Mouse (Mus musculus) heart, adult 8-10 months (tissue): ENCODE data around the gene Faf1. TPM values are rescaled to one million over a fixed set of nuclear protein-coding genes. Genes with fewer than 3 reads are reported as not detected.
"Not testable (repeated sequence)": the region's sequence is repeated elsewhere in the genome, so short reads cannot be mapped to it uniquely, and the experiment has no call there.

ENCODE experiments used
- DNase-seq: peaks from one replicate; pipeline ENCODE4 v3.0.0; 2022; ENCODE audit warnings: low spot score
- total RNA-seq, 4 experiments: library from RNA; stranded (reverse); gene quantifications; 2 replicates each; pipeline ENCODE4 v1.2.4; 2022

Gene Faf1
- total RNA-seq, 4 experiments from 2014 or later = 35.9 to 44.0 (median 40.6) TPM

DNA sequence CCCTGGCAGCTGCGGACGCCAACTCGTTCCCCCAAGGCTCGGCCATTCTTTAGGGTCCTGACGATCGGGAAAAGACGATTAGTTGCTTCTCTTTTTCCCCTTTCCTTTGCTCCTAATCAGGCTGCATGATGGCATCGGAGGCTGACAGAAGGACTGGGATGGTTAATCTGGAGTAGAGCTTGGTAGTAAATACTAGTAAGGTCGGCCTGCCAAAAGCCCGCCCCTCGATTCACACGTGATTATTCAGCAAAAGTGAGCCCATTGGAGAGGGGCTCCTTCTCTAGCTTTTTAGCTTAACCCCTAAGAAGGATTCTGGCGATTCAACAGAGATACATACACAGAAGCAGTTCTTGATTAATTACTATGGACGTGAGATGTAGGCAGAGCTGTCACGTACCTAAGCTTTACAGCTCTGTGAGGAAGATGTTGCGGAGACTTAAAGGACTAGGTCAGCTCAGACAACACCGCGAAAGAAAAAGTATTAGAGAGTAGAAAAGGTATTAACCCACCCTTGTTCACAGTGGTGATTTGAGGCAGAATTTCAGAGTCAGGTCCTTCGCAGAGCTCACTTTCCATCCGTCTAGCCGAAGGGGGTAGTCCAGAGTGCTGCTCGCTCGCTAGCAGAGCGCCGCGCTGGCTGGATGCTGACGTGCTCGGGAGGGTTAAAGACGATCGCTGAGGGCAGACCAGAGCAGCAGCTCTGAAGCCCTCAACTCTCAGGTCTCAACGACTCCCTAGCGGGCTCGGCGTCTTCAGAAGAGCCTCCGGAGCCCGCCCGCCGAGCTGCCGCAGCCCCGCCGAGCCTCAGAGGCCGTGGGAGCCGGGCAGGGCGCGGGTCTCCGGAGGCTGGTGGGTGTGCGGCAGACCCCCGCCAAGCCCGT, 11.0 kb upstream of the Faf1 start:
- peak; percentile 85 for DNase-seq

DNA sequence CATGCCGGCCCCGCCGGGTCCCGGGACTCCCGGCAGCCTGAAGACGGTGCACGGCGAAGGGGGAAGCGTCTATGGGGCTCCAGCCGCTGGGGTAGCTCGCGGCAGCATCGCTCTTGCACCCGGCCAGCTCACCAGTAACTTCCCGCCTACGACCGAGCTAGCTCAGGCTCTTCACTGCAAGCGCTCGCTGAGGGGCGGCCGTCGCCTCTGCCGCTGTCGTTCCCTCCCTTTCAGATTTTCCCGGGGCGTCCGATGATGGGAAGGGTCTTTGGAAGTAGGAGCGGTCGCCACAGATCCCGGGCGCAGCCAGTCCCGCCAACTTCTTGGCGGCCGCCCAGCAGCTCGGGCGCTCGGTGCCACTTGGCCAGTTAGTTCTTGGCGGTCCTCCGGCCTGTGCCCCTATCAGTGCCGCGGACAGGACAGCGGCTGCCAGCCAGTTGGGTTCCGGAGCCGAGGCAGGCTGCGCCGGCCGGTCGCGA, 10.4 kb upstream of the Faf1 start:
- DNase-seq = peak; percentile 66

DNA sequence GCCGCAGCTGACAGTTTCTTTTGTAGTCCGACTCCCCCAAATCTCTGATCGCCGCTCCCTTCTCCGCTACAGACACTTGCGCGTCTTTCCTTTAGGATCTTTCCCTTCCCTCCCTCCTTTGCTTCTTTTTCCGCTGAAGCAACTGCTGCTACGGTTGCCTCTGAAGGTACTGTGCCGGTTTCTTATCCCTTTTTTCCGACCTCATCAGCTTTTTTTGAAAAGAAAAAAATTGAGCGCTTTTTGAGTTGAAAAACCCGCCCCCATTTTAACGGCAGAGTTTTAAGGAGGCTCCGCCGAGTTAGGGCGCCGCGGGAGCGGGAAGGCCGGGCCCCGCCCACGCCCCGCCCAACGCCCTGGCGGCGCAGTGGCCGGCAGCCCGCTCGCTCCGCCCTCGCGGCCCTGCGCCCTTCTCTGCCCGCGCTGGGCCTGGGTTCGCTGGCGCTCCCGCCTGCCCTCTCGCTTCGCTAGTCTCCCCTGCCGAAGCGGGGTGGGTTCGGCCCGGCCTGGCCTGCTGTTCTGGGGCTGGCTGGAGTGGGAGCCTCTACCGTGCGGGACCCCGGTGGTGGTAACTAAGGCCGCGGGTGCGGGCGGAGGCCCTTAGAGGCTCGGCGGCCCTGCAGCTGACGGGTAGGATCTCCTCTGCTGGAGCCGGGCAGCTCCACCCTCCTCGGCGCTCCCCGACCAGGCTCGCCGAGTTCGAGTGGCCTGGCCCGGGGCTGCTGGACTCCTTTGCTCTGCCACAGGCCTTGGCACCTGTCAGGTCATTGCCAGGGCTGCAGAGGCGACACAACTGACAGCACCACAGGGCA, 9.7 kb upstream of the Faf1 start, which contains the start of gene Cdkn2c:
Gene Cdkn2c, minus strand, starts transcription at position 729 of the 809 bp plus-strand sequence.
- DNase-seq = peak; percentile 87

DNA sequence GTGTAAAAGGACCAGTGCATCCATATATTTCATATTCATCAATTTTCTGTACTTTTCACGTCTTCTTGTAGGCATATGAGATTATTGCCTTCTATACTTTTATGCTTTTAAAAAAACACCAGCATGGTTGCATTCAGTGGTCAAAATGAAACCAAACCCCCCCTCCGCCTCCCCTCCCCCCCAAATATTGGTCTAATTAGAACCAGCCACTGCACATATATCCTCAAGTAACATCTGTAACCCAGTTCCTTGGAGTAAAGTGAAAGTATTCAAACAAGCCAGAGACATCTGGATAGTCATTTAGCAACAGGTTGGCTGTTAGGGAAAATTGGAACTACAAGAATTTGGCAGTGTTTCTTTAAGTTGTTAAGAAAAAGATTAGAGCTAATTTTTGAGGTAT, 8.9 kb upstream of the Faf1 start:
- DNase-seq = no peak

DNA sequence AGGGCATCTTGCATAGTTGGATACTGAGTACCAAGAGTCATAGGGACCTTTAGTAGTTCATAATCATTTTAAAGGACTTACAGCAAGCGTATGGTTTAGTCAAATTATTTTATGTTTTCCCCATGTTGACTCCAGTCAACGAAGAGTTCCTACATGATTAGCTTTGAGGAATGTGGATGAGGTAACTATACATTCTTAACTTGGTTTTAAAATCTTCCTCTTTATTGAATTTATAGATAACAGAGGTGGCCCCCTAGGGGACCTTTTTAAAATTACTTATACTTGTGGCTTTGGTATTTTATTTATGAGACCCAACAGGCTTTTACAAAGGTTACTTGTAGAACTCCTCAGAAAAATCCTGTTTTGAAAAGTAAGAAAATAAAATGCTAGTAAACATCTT, 6.2 kb upstream of the Faf1 start:
- DNase-seq = no peak

DNA sequence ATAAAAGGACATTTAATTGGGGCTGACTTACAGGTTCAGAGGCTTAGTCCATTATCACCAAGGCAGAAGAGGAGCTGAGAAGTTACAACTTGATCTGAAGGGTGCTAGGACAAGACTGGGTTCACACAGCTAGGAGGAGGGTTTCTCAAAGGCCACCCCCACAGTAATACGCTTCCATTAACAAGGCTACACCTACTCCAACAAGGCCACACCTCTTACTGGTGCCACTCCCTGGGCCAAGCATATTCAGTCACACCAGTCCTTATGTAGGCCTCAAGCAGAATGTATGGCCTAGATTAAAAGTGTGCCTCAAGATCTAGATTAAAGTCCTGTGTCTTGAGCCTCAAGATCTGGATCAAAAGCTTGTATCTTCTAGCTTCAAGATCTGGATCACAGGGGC, 4.4 kb upstream of the Faf1 start:
- no peak for DNase-seq

DNA sequence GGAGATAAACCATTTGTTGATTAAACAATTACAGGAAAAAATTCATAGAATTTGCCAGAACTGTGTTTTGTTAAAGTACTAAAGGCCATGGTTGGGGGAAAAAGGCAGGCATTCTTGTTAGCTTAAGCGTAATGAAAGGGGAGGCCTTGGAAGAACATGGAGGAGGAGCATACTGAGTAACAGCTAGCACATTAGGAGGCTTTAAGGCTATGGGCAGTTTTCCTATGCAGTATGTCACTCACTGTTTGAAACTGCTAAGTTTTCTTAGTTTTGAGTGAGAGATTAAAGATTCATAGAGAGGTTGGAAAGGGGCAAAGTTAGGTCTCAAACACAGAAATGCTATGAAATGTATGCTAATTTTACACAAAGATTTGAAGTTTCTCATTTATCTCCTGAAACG, 2.3 kb upstream of the Faf1 start:
- no peak for DNase-seq

DNA sequence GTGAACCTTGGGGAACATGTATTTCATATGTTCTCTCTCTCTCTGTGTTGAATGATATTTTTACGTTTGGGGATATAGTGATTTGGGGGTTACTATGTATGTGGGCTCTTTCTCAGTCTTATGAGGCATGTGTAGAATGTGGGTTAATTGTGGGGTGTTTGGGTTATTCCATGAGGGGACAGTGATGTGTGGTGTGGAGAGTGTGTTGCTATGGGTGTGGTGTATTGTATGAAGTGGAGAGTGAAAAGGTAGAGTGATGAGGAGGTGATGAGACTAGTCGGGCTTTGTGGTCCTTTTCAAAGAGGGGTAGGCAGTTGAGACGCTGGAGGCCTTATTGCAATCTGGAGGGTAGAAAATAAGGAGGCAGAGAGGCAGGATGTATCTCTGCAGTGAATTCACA, 833 bp downstream of the Faf1 start:
- no peak for DNase-seq

DNA sequence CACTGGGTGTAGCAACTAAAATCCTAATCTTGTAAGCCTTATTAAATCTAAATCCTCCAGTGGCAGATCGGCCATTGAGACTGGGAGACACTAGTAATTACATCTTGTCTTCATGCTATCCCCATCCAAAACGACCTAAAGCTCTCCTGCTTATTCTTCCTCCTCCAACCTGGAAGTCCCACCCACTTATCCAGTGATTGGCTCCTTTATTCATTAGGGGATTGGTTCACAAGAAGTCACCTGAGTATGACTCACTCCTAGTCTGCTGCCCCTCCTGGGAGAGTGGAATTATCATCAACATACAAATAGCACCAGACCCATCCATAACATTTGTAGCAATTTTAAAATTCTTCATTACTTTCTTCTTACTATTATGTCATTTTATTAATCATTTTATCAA, 7.2 kb downstream of the Faf1 start:
- DNase-seq = no peak

DNA sequence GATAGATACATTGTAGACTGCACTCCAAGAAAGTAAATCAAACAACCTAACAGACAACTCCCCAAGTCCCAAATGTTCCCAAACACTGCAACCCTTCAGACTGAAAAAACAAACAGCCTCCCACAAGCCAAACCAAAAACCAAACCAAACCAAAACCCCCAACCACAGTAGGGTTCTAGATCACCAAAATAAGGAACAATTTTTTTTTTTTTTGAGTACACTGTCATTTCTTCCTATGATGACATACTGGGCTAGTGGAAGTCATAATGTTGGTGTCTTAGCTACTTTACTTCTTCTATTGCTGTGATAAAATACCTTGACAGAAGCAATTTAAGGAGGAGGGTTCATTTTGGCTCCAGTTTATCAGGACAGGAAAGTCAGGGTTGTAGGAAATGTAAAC, 16.3 kb downstream of the Faf1 start:
- no peak for DNase-seq

DNA sequence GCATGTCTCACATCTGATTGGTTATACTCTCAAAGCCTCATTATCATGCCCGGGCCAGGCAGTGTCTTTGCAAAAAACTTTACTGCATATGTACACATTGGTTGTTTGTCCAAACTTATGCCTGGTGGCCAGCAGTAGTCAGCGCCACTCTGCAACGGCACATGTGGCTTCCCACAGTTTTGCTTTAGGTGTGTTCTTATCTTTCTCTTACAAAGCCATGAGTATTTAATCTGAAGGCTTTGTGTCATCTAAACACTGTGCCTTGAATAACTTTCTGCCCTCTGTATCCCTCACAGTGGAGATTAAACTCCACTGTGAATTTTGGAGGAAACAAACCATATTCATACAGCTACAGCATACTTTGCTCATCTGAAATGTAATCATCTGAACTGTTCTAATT, 24.3 kb downstream of the Faf1 start:
- DNase-seq = not testable (repeated sequence)

DNA sequence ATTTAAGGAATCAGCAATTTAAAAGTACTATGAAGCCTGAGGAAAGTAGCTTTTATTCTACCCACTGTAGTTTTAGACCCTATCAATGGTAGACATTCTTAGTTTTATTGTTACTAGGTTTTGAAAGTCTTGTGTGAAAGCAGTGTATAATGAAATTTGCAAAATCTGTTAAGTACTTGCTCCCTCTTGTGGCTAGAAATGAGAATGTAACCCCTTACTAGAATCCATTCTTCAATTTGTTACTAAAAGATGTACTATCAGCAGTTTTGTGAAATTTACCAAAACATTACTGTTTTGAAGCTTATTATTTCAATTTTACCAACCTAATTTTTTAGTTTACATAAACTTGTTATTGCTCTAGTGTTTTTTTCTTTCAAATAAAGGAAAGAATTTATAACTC, 27.2 kb downstream of the Faf1 start:
- peak; percentile 49 for DNase-seq

DNA sequence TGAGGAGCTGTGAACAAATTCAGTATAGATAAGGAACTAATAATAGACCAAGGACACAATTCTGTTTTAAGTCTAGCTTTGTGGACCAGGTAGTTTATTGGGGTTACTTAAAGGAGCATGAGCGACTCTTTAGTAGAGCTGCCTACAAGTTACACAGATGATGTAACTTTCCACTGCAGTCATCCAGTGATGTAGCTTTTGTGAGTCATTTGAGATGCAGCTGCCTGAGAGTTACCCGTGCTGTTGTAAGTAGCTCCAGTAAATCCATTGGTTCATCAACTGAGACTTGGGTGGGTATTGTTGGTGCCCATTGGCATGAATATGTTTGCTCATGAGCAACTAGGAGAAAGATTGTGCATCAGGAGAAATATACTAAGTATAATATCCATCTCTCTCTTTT, 29.0 kb downstream of the Faf1 start:
- no peak for DNase-seq

DNA sequence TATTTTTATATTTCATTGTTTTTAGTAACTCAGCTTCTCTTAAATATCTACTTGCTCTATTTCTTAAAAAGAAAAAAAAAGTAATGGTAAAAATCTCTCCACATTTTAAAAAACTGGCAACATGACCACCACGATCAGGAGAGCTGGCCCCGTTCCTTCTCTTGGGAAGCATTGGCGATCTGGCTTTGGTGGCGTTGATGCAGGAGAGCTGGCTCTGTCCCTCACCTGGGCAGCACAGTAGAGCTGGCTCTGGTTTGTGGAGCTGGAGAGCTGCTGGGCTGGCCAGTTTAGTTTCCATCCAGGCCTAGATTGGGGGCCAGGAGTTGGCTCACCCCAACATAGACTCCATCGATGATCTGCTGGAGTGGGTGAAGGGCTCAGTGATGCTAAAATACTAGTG, 42.9 kb downstream of the Faf1 start:
- DNase-seq = no peak

DNA sequence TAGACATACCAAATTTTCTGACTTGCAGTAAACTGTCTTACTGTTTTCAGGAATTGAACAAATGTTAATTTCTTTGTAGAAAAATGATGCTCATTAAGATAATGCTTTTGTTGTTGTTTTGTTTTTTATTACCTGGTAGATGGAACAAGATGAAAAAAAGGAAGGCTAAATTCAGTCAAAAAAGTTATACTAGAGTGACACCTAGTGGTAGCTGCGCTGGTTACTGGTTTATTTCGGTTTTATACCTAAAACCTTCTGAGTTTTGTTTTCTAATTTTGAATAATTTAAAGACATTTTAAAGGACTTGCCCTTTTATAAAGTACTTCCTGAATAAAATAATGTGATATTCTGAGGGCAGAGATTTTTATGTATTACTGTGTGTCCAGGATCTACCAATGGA, 52.9 kb downstream of the Faf1 start:
- DNase-seq = peak; percentile 44

DNA sequence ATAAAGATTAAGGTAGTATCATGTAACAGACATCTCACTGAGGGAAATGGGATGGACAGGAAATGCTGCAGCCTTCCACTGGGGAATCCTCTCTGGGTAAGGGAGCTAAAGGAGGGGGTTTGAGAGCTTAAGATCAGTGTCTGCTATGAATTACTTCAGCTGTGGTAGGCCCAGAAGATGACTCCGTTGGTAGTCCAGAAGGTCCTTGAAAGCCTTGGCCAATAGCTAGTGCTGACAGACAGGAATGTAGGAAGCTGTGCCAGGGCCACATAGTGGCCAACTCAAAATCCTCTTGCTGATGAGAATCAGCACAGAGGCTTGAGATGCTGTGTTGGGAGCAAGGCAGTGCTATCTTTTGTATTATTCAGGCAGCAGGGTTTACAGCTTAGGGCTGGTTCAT, 59.4 kb downstream of the Faf1 start:
- DNase-seq = peak; percentile 39

DNA sequence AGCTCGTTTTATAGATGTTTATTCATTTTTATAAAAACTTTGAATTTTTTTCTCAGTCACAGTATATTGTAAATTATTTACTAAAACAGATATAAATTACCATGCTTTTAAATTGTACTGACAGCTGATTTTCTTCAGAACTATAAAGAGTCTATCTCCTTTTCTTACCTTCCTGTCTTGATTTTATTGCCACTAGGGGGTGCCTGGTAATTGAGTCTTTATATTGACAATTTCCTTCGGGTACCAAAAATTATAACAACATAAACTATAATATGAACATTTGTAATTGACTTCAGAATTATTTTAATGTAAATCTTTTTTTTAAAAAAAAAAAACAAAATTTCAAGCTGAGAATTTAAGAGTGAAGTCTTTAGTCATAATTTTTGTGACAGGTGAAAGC, 67.6 kb downstream of the Faf1 start:
- no peak for DNase-seq

DNA sequence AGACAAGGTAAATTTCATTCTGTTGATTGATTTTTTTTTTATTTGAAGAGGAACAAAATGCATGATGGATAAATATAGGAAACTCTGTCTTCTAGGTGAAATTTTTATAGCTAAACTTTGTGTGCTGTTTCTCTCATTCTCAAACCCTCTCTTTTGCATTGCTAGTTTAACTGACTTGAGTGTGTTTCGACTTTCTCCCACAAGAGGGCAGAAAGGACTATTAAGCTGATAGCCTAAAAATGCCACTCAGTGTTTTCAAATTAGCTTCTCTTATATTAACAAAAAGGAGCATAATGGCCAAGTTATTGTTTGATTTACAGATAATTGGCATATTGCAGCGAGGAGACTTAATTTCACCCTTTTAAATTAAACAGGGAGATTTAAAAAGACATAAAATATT, 82.6 kb downstream of the Faf1 start:
- DNase-seq = peak; percentile 28

DNA sequence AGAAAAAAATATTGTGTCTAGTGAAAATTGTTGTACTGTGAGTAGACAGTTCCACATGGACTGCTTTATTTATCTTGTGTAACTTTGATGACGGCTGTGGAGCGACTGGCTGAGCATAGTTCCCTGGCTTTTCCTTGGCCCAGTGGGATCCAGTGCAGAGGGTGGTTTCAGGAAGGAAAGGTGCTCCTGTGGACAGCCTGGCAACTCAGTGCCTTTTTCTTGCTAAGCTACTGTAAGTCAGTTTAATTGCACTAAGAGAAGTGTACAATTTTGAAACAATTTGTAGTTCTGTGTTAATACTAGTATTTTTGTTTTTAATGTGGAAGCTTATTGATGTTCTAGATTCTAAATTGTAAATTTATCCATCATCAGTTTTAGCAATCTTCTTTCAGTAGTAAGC, 83.5 kb downstream of the Faf1 start:
- no peak for DNase-seq

DNA sequence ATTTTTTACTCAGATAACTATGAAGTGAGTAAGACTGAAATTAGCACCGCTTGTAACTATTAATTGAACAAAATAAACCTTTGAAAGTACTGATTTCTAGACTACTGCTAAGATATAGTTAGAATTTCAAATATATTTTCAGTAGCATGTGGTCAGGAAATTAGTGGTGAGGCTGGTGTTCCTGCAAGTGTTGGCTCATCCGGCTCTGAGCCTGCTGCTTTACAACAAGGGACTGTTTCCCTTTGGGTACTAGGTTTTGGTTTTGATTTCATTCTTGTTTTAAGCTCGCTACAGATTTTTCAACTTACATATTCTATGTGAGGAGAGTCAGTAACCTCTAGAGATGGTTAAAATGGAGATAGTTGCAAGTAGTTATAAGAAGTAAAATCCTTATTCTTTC, 84.1 kb downstream of the Faf1 start:
- DNase-seq = no peak

DNA sequence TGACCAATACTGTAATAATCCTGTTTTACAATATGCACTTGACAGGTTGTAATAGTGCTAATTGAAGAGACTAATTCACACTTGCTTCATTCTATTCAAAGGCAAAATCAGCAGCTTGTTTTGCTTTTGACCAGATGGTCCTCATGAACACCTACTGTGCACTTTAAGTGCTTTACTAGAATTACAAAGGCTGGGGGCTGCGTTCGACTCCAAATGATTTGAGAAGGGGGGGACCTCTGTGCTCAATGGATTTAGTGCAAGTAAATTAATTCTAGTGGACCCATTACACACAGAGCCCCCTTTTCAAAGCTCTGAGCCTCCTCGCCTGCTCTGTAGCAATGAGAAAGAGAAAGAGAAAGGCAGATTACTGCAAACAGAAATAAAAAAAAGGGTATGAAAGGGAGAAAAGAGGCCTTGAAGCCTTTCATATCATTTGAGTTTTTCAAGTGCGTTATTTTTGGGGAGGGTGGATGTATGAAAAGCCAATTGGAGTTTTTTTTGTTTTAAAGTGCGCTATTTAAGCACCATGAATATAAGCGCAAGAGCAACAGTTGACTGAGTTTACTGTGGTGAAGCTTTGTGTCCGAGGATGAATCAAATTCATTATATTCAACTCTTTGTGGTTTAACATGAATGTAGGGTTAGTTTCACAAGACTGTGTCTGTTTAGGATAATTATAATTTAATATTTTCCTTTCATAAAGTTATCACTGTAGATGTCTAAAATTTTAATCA, 86.5 kb downstream of the Faf1 start:
- no peak for DNase-seq

DNA sequence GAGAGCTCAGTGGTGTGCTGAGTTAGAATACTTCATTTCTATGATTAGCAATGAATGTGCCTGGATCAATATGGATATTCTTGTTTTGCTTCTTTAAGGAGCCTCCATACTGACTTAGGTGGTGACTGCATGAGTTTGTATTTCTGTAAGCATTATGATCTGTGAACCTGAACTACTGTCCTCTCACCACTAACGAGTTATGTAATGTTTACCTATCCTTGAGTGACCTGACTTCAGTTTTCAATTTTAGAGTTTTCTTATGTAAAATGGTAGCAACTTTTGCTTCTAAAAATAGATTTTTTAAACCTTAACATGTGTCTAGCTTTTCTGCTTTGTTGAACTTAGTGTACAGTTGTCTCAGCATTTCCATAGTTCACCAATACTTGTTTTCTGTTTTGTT, 92.7 kb downstream of the Faf1 start:
- no peak for DNase-seq
